Mouse (Mus musculus) CH12.LX (cell line): ENCODE data around the gene Lhx9.

Experiments
- CHD1 ChIP-seq: IDR thresholded peaks from 2 replicates; pipeline ENCODE4 v1.6.1; 2012; ENCODE audit warnings: low read depth, low read length, improper control_type of control experiment, inconsistent platforms
- CTCF ChIP-seq, 2 experiments: IDR thresholded peaks in 1 of 2; conservative IDR thresholded peaks in 1 of 2; 2 replicates each; pipeline ENCODE4 v1.5.1; 2011 to 2012; ENCODE audit warnings: low read depth in 2 of 2, low read length in 2 of 2, improper control_type of control experiment in 1 of 2, inconsistent platforms in 1 of 2, mild to moderate bottlenecking in 1 of 2, moderate library complexity in 1 of 2
- E2F4 ChIP-seq: IDR thresholded peaks from 2 replicates; pipeline ENCODE4 v1.6.1; 2011; ENCODE audit warnings: low read depth, low read length, improper control_type of control experiment; ENCODE audit not compliant: insufficient replicate concordance
- ELF1 ChIP-seq: IDR thresholded peaks from 2 replicates; pipeline ENCODE4 v1.6.1; 2014; ENCODE audit warnings: low read depth, mild to moderate bottlenecking, inconsistent platforms, low read length, improper control_type of control experiment
- EP300 ChIP-seq: IDR thresholded peaks from 2 replicates; pipeline ENCODE4 v1.6.1; 2011; ENCODE audit warnings: low read length, improper control_type of control experiment
- JUND ChIP-seq: conservative IDR thresholded peaks from 2 replicates; pipeline ENCODE4 v1.6.1; 2011; ENCODE audit warnings: low read depth, low read length, improper control_type of control experiment
- MAFK ChIP-seq: IDR thresholded peaks from 2 replicates; pipeline ENCODE4 v1.6.1; 2011; ENCODE audit warnings: low read length, improper control_type of control experiment; ENCODE audit not compliant: insufficient replicate concordance
- MAX ChIP-seq: IDR thresholded peaks from 2 replicates; pipeline ENCODE4 v1.6.1; 2011; ENCODE audit warnings: low read length, improper control_type of control experiment
- MYC ChIP-seq: IDR thresholded peaks from 2 replicates; pipeline ENCODE4 v1.6.1; 2011; ENCODE audit warnings: low read depth, mild to moderate bottlenecking, improper control_type of control experiment, low read length
- NELFE ChIP-seq: IDR thresholded peaks from 2 replicates; pipeline ENCODE4 v1.6.1; 2011; ENCODE audit warnings: low read depth, low read length, improper control_type of control experiment
- POLR2A ChIP-seq: IDR thresholded peaks from 2 replicates; pipeline ENCODE4 v1.6.1; 2011; ENCODE audit warnings: low read depth, mild to moderate bottlenecking, improper control_type of control experiment, low read length

DNA sequence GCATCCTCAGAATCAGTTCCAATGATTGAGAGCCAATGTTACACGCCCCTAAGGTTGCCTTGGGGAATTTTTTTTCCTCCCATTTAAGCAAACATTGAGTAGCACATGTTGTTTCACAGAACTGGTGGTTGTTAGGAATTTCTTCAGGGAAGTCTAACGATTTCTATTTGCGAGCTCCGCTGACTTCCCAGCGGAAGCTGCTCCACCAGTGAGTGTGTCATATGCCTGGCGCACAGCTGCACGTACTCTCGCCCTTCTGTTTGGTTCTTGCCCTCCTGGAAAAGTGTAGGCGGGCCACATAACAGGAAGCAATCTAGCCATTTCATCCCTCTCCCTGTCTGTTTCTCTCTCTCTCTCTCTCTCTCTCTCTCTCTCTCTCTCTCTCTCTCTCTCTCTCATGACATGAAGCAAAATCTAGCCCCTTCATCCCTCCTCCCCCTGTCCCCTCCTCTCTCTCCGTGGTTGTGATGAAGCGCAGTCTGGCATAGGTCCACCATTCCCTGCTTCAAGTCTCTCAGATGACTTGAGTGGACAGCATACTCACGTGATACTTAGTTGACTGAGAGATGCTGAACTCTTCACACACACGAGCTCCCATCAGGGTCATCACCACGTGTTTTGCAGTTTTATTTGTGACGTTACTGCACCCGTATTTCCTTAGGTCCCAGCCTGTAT lies 28.1 kb upstream of the Lhx9 start:
- no peak for TF ChIP-seq CTCF (conservative IDR thresholded peaks at IDR 0.05 in 1 of 2, IDR thresholded peaks at IDR 0.05 in 1 of 2; ENCODE audit: low read depth in 2 of 2, low read length in 2 of 2)
- TF ChIP-seq CHD1, result no peak
- TF ChIP-seq ELF1, result no peak
- no peak for TF ChIP-seq E2F4
- TF ChIP-seq MYC, result no peak
- no peak for TF ChIP-seq NELFE
- TF ChIP-seq JUND, result no peak
- TF ChIP-seq EP300, result no peak
- TF ChIP-seq MAX, result no peak
- no peak for TF ChIP-seq MAFK
- TF ChIP-seq POLR2A, result no peak
